Mouse (Mus musculus) thymus, postnatal 10 days (tissue): Measurements from ENCODE around the gene Mgp.

Source experiments
- DNase-seq, 2 experiments: peaks; one replicate each; pipeline ENCODE4 v3.0.0; 2021; ENCODE audit warnings: low spot score in 2 of 2

Gene Mgp

DNA sequence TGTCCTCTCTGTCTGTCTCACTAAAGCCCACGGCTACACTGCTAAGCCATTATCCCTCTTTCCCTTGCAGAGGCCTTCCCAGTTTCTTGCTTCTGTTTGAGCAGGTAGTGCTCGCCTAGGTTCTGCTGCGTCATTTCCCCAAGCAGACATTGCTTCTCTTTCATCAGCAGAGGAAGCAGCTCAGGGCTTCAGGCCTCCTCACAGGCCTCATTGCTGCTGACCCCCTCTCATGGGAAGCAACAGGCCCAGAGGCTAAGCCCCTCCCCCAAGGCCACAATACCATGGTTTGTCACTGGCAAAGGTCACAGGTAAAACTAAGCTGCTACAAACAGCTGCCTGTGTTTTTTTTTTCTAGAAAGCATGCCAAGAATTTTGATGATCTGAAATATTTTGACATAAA, 22.9 kb downstream of the Mgp start:
- no peak for DNase-seq

DNA sequence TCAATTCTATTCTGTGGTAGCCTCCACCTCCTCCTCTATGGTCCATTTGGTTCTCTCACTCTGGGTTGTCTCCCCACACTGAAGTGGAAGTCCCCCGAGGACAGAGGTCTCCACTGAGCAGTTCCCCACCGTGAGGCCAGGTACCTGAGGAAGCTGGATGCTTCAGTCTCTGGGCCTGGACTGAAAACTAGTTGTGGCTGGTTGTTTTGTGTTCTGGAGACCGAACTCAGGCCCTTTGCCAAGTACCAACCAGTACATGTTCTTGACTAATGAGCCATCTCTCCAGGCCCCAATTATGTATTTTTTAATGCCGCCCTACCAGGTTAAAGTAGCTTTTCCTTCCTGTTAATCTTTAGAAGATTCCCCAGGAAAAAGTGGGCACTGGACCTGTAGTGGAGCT, 23.3 kb downstream of the Mgp start:
- DNase-seq = no peak

DNA sequence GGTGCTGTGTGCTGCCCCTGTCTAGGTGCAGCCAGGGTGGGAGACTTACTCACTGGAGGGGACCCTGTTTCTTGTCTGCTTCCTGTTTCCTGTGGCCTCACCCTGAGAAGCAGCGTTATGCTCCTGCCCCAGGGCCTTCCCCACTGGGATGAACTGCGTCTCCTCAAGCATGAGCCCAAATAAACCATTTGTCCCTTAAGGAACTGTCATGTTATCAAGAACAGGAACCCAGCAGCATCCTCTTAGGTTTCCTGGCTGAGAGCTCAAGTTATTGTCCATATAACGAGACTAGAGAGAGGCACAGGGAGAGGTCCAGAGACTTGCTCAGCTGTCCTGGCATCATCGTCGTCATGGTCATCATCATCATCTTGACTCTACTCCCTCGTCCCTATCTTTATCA, 25.4 kb downstream of the Mgp start:
- DNase-seq = no peak

DNA sequence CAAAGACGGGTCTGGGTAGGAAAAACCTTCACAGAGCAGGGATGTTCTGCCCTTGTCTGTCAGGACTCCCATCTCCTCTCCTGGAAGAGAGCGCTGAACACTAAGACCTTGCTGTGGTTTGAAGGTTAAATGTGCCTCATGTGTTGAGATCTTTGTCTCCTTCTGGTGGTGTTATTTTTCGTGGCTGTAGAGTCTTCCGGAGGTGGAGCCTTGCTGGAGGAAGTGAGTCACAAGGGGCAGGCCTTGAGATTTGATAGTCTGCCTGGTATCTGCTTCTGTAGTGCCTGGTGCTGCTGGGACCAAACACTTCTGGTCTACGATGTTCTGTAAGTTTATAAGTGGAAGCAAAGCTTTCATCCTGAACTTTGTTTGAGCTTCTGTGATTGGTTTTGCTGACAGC, 26.7 kb downstream of the Mgp start:
- no peak for DNase-seq

DNA sequence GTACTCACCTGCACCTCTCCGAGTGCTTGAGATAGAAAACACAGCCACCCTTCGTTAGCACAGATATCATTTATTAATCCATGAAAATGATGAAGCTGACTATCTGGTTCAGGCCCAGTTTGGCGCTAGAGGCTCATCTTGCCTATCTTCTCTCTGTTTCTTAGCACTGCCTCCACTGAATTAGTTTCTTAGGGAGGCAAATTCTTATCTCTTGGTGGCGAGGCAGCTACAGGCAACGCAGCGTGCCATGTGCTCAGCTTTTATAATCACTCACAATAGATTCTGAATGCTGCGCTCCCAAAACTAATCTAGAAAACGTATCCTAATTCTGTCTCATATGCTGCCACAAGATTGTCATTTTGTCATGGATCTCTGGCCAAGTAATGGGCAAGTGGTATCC, 27.2 kb downstream of the Mgp start:
- no peak for DNase-seq

DNA sequence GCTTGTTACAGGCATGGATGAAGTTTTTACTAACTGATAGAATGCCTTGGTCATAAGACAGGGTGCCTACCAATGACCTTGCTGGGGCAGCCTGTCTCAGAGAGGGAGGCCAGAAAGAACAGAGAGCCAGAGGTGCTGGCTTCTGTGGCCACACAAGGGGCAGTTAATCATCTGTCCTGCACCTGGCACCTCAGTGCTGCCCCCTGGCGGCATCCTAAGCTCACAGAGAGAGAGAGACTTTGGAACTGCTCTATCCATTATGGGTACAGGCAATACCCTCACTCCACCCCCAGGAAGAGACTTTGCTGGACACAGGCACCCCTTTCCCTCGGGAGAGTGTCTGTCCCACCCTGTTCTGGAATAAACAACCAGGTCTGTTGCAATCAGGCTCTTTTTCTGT, 27.8 kb downstream of the Mgp start:
- DNase-seq = peak in 1 of 2 experiments; percentile 60

DNA sequence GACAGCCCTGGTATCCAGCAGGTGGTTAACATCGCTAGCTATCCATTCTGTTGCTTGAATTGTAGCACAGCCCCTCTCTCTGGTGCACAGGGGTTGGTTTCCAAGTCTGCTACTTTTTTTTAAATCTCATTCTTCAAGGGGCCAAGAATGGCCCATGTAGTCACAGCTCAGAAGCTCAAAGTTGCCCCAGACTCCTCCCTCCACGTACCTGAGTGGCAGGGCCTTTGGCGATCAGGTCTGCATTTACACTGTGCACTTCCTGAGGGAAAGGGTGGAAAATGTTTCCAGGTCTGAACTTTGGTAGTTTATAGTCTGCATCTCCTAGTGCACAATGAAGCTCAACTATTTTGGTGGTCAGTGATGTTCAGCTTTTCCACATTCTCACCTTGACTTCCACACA, 28.4 kb downstream of the Mgp start:
- no peak for DNase-seq

DNA sequence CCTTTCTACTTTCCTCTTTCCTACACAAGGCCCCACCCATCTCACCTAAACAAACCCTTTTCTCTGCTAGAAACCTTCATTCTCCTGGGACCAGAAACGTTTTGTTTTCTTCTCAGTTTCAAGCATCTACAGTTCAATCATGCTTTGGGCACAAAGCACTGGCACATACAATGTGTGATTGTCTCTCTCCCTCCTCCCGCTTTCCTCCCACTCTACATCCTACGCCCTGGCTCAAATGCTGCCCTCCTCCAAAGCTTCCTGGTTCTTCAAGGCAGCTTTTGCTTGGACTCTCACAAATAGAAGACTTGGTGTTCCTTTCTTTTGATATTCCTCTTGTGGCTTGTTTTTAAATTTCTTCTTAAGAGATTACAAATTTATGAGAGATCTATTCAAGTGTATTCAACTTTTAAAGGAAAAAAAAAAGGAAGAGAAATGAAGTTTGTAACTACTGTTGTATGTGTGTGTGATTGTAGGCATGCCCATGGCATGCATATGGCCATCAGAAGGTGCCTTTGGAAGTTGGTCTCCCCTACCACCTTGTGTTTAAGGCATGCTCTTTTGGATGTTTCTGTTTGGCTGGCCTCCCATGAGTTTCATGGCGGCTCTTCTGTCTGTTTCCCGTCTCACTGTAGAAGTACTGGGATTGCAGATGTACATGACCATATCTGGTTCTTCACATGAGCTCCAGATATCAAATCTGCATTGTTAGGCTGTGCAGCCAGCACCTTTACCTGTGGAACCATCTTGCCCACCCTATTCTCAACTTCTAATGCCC, 29.7 kb downstream of the Mgp start:
- DNase-seq = no peak

DNA sequence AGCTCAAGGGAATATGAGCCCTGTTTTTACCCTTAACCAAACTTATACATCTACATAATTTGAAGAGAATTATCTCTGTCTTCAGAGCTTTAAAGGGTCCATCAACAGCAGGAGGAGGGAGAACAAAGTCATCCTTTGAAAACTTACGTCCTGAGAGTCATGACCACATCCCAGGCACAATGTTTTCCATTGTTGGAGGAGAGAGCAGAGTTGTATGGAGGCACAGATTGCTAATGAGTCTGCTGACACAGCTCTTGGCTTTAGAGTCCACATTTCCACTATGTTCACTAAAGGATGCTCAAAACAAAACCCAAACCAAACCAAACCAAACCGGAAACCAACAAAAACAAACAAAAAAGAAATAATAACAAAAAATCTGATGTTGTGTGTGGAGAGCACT, 30.7 kb downstream of the Mgp start:
- DNase-seq = no peak

DNA sequence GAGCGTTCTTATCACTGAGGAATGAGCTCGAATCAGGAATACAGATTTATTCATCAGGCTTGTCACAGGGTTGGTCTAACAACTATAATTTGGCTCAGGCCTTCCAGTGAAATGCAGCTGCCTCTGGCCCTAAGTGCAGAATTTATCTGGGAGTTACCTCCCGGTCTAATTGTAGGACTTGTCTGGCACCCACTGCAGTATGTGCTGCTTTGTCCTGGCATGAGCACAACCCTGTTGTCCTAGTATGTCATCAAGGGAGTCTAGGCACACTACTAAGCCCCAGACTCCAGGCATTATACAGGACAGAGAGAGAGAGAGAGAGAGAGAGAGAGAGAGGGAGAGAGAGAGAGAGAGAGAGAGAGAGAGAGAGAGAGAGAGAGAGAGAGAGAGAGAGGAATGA, 38.3 kb downstream of the Mgp start:
- DNase-seq = no peak

DNA sequence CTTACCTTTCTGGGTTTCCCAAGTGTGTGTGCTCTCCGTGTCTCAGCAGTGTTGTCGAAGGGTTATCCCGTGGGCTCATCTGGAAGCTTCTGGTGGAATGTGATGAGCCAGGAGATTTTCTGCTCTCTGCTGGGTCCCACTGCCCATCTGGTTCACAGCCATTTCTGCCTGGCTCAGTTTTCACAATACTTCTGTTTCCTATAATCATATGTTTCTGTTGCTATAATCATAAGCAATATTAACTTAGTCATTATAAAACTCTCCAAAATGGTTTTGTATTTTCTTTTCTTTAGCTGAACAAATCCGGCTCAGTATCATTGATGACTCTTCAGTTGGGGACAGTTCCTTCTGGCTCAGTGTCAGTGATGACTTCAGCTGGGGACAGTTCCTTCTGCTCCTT, 40.3 kb downstream of the Mgp start, which contains the start of gene Smco3:
Gene Smco3 (minus strand): TSS at position 101 of the 400 bp plus-strand sequence.
- DNase-seq = no peak

DNA sequence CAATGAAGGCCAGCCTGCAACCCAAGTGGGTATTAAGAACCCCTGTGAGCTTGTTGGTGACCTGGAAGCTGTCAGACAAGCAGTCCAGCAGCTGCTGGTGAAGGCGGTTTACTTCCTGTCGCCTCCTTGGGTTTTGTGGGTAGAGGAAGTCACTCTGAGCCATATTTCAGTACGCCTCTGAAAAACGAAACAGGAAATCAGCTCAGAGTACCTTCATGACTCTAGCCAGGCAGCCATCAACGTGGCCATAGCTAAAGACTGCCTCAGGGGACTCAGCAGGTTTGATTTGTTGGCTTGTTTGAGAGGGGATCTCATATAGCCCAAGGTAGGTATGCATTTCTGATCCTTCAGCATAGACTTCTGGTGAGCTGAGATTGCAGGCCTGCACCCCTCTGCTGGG, 43.9 kb downstream of the Mgp start:
- peak; percentile 34 to 48 for DNase-seq

DNA sequence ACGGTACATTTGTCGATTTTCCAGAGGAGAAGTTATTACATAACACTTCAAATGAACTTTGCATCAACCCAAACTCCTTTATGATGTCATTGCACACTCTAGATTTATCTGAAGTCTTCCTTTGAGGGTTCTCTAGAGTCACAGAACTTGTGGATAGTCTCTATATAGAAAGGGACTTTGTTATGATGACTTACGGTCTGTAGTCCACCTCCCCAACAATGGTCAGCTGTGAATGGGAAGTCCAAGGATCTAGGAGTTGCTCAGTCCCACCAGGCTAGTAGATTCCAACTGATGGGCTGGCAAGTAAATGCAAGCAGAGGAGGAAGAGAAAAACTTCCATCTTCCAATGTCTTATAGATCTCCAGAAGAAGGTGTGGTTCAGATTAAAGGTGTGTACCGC, 46.9 kb downstream of the Mgp start:
- no peak for DNase-seq

DNA sequence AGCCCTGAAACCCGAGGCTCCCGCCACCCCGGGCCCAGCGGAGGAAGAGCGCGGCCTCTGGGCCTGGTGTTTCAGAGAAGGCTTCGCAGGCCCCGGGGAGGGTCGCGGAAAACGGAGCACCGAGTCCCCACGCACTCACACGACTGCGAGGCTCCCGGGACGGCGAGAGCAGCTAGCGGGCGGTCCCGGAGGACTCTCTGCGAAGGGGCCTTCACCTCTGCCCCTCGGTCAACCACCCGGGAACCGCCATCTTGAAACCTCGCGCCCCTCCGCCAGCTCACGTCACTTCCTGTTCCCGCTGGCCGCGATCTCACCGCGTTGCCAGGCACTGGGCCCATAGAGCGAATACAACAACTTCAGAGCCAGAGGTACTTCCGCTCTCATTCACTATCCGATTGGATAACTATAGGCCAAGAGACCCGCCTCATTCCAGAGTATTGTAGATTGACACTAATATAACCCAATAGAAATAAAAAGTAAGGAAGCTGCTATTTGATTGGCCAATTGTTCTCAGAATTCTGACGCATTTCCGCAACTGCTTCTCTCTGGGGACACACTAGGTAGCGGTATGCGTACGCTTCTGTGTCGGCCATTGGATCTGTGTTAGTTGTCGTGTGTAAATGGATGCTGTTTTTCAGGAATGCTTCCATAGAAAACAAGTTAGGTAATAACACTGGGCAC, 47.6 kb downstream of the Mgp start, which contains the start of gene Wbp11:
Gene Wbp11 (minus strand): TSS at position 353 of the 681 bp plus-strand sequence.
- DNase-seq = peak; percentile 90 to 94

DNA sequence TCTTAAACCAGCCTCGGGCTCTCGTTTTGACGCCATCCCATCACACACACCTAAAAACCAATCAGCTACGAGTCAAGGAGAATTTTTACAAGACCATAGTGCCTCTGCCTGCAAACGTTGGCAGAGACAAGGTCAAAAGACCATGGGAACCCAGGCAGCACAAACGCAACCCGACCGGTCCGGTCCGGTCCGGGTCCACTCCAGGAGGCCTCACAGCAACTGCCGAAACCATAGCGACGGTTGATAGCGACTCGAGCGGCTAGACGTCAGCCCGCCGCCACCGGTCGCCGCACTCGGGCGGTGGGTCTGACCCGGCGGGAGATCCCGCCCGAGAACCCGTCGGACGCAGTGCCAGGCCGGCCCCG, 48.1 kb downstream of the Mgp start, which contains the start of gene BC049715:
Gene BC049715 (plus strand): TSS at position 111 of the 365 bp plus-strand sequence.
- no peak for DNase-seq

DNA sequence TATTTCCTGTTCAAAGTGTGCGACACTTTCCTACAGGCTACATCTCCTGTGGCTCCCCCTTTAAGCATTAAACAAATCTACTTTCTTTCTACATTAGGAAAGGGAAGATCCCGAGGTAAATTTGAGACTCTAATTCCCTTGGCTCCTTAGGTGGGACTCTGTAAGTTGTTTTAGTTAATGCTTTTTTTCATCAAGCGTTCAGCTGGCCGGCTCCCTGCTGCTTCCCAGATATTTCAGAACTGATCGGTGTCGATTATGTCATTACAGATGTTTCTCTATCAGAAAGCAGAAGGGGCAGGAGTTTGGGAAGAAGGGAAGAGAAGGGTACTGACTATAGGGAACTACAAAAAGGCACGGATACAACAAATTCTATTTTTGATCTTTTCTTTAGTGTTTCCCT, 48.5 kb downstream of the Mgp start:
- no peak for DNase-seq

DNA sequence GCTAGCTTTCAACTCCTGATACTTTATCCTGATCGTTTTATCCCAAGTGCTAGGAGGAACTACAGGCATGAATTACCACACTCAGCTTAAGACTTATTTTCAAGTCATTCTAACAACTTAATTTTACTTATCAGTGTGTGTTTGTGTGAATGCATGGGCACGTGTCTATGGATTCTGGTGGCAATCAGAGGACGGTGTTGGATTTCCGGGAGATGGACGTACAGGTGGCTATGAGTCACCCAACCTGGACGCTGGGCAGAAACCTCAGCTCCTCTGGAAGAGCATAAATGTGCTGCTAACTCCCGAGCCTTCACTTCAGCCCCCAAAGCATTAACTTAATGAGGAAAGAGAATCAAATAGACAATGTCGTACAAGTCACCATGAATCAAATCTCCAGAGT, 50.6 kb downstream of the Mgp start:
- no peak for DNase-seq
